Mouse (Mus musculus) left cerebral cortex, postnatal 14 days (tissue): Measurements from ENCODE around the gene Trp53tg5. TPM values are rescaled to one million over a fixed set of nuclear protein-coding genes. Genes with fewer than 3 reads are reported as not detected.
A peak's percentile ranks its signal among the peaks of the same experiment; 100 is the strongest.

Source experiments
- DNase-seq, 2 experiments: peaks; one replicate each; pipeline ENCODE4 v3.0.0; 2021 to 2022; ENCODE audit warnings: low spot score in 2 of 2, mixed read lengths in 1 of 2
- intact Hi-C: fragments of 180-260 bp; cut with DNase I; formaldehyde crosslinking; loops from one replicate; pipeline ENCODE4 v1.15.1; 2025
- total RNA-seq, 2 experiments: library from RNA; stranded (reverse); gene quantifications; 2 replicates each; pipeline ENCODE4 v1.2.3; 2021

Trp53tg5 gene
- total RNA-seq, 2 experiments from 2014 or later, result not detected

GRCm38 (mm10) chr2:164439001-164439421, 34.5 kb downstream of the Trp53tg5 start:
- DNase-seq, result peak; percentile 42 to 47
- intact Hi-C loops, result no loop called here

GRCm38 (mm10) chr2:164438257-164438656, 35.3 kb downstream of the Trp53tg5 start:
- no peak for DNase-seq
- intact Hi-C loops, result no loop called here

GRCm38 (mm10) chr2:164437710-164438109, 35.8 kb downstream of the Trp53tg5 start:
- no peak for DNase-seq
- intact Hi-C loops, result no loop called here

GRCm38 (mm10) chr2:164436961-164437360, 36.6 kb downstream of the Trp53tg5 start:
- no peak for DNase-seq

GRCm38 (mm10) chr2:164436215-164436913, 37.2 kb downstream of the Trp53tg5 start:
- DNase-seq, result peak; percentile 21 to 32
- intact Hi-C loops, result no loop called here

More at GRCm38 (mm10) chr2:164436961-164437360, 36.6 kb downstream of the Trp53tg5 start:
- intact Hi-C loops, result no loop called here

GRCm38 (mm10) chr2:164435216-164436090, 38.1 kb downstream of the Trp53tg5 start:
- intact Hi-C loops, result no loop called here
- DNase-seq, result no peak

- intact Hi-C loops, result no loop called here
These were observed 38.8 kb downstream of the Trp53tg5 start for GRCm38 (mm10) chr2:164434681-164435080.

GRCm38 (mm10) chr2:164433278-164433895, 40.1 kb downstream of the Trp53tg5 start:
- intact Hi-C loops, result no loop called here
- no peak for DNase-seq

More at GRCm38 (mm10) chr2:164434681-164435080, 38.8 kb downstream of the Trp53tg5 start:
- no peak for DNase-seq

GRCm38 (mm10) chr2:164432541-164433191, 40.9 kb downstream of the Trp53tg5 start:
- no peak for DNase-seq
- intact Hi-C loops, result no loop called here

- intact Hi-C loops, result no loop called here
- DNase-seq, result no peak
These were observed 41.7 kb downstream of the Trp53tg5 start for GRCm38 (mm10) chr2:164431676-164432465.

- intact Hi-C loops, result no loop called here
- DNase-seq, result no peak
These were observed 42.8 kb downstream of the Trp53tg5 start for GRCm38 (mm10) chr2:164430697-164431096.

- intact Hi-C loops, result no loop called here
- DNase-seq, result no peak
These were observed 43.5 kb downstream of the Trp53tg5 start for GRCm38 (mm10) chr2:164429881-164430615.

- intact Hi-C loops, result no loop called here
- no peak for DNase-seq
These were observed 45.1 kb downstream of the Trp53tg5 start for GRCm38 (mm10) chr2:164428451-164428850.

- intact Hi-C loops, result no loop called here
- no peak for DNase-seq
These were observed 46.6 kb downstream of the Trp53tg5 start for GRCm38 (mm10) chr2:164426952-164427351.

- intact Hi-C loops, result no loop called here
- DNase-seq, result no peak
These were observed 47.4 kb downstream of the Trp53tg5 start for GRCm38 (mm10) chr2:164426121-164426520.

GRCm38 (mm10) chr2:164425401-164425800, 48.1 kb downstream of the Trp53tg5 start:
- intact Hi-C loops, result no loop called here

GRCm38 (mm10) chr2:164424406-164424805, 49.1 kb downstream of the Trp53tg5 start:
- intact Hi-C loops, result no loop called here
- no peak for DNase-seq

More at GRCm38 (mm10) chr2:164425401-164425800, 48.1 kb downstream of the Trp53tg5 start:
- no peak for DNase-seq

- DNase-seq, result peak; percentile 22 to 28
- intact Hi-C loops, result no loop called here
These were observed 50.1 kb downstream of the Trp53tg5 start for GRCm38 (mm10) chr2:164423464-164423863.
